Mouse (Mus musculus): Measurements from ENCODE around the gene Fbxl17.

- TF ChIP-seq CHD2 (IDR thresholded peaks at IDR 0.05; ENCODE audit: low read length) (no peak), MYC (IDR thresholded peaks at IDR 0.05; ENCODE audit: low read depth, low read length) (no peak), ELF1 (IDR thresholded peaks at IDR 0.05; ENCODE audit: low read depth, low read length) (no peak), MAZ (IDR thresholded peaks at IDR 0.05; ENCODE audit: low read depth, low read length) (no peak), NELFE (IDR thresholded peaks at IDR 0.05; ENCODE audit: low read depth, low read length) (no peak), CHD1 (IDR thresholded peaks at IDR 0.05; ENCODE audit: low read depth, low read length) (no peak), TAL1 (IDR thresholded peaks at IDR 0.05; ENCODE audit: low read length) (no peak), ZMIZ1 (IDR thresholded peaks at IDR 0.05; ENCODE audit: low read depth, low read length) (no peak), CTCF (IDR thresholded peaks at IDR 0.05 in 2 of 3, conservative IDR thresholded peaks at IDR 0.05 in 1 of 3; ENCODE audit: control insufficient read depth in 1 of 3, insufficient read depth in 1 of 3, low read depth in 2 of 3, low read length in 3 of 3, poor library complexity in 1 of 3, severe bottlenecking in 1 of 3) (no peak), BHLHE40 (IDR thresholded peaks at IDR 0.05; ENCODE audit: borderline replicate concordance, low read depth, low read length) (no peak), EP300 (IDR thresholded peaks at IDR 0.05; ENCODE audit: low read depth in 1 of 2, low read length in 2 of 2) (no peak)
Observed at GRCm38 (mm10) chr17:63404968-63405367, 94.8 kb downstream of the Fbxl17 start.

Data from MEL (cell line).